Mouse (Mus musculus) heart, embryonic 11.5 days (tissue): ENCODE measurements around the gene Cd22. TPM values are rescaled to one million over a fixed set of nuclear protein-coding genes. Genes with fewer than 3 reads are reported as not detected.

Experiments used
- ATAC-seq: fragments of 200-750 bp; cut with Nextera tagmentation; replicated peaks from 2 replicates; pipeline ENCODE4 v1.8.0; 2017; ENCODE audit warnings: moderate library complexity; ENCODE audit not compliant: insufficient number of reproducible peaks, low FRiP score, low TSS enrichment
- H3K27ac ChIP-seq: fragments of 300-500 bp; sonication (generic); 2 replicates; pipeline ENCODE4 v1.5.1; 2014; ENCODE audit warnings: mild to moderate bottlenecking, low read depth, low read length
- H3K27me3 ChIP-seq: fragments of 300-500 bp; sonication (generic); 2 replicates; pipeline ENCODE4 v1.6.1; 2014; ENCODE audit warnings: mild to moderate bottlenecking, low read length, mixed read lengths; ENCODE audit not compliant: control insufficient read depth, insufficient read depth
- H3K36me3 ChIP-seq: fragments of 300-500 bp; sonication (generic); 2 replicates; pipeline ENCODE4 v1.6.1; 2014; ENCODE audit warnings: mild to moderate bottlenecking, low read length, moderate library complexity, mixed read lengths; ENCODE audit not compliant: control insufficient read depth, insufficient read depth
- H3K4me1 ChIP-seq: fragments of 300-500 bp; sonication (generic); 2 replicates; pipeline ENCODE4 v1.6.1; 2014; ENCODE audit warnings: low read length; ENCODE audit not compliant: control insufficient read depth, insufficient read depth
- H3K4me2 ChIP-seq: fragments of 300-500 bp; sonication (generic); 2 replicates; pipeline ENCODE4 v1.6.1; 2014; ENCODE audit warnings: mild to moderate bottlenecking, moderate library complexity
- H3K4me3 ChIP-seq: fragments of 300-500 bp; sonication (generic); 2 replicates; pipeline ENCODE4 v1.5.1; 2014; ENCODE audit warnings: low read depth, low read length
- H3K9ac ChIP-seq: fragments of 300-500 bp; sonication (generic); 2 replicates; pipeline ENCODE4 v1.6.1; 2014; ENCODE audit warnings: mild to moderate bottlenecking, low read depth, low read length, moderate library complexity
- H3K9me3 ChIP-seq: fragments of 300-500 bp; sonication (generic); replicated peaks from 2 replicates; pipeline ENCODE4 v1.6.1; 2016; ENCODE audit warnings: low read length; ENCODE audit not compliant: control insufficient read depth
- WGBS: fragments of 180-500 bp; shearing (Covaris S2); extraction: QIAGEN DNeasy Blood & Tissue Kit; methylation state at CpG from one replicate; pipeline ENCODE4 v1.1.7; 2014; ENCODE audit not compliant: insufficient replicate concordance; 5-methylcytosine and 5-hydroxymethylcytosine counted together
- polyA plus RNA-seq: library from polyadenylated mRNA; unstranded; fragments of >200 nt; fragmentation: Nextera tagmentation; extraction: Ambion mirVana; gene quantifications from 2 replicates; pipeline ENCODE4 v1.2.1, GENCODE M21; 2014

Gene Cd22
- polyA plus RNA-seq, 1 experiment from 2014 or later: not detected

GRCm38 (mm10) chr7:30887568-30888188 is 7.5 kb upstream of the Cd22 start:
- no peaks in the 10 kb centered on the region for H3K4me1 ChIP-seq
- no peaks in the 10 kb centered on the region for H3K36me3 ChIP-seq
- H3K27me3 ChIP-seq: no peaks in the 10 kb centered on the region
- H3K9me3 ChIP-seq: no peaks in the 10 kb centered on the region
- ATAC-seq: no peak
- 76% methylated on average over 14 of the region's 14 CpGs for WGBS
- H3K9ac ChIP-seq: no peak overlapping the region
- H3K4me3 ChIP-seq: no peak overlapping the region
- no peak overlapping the region for H3K4me2 ChIP-seq
- H3K27ac ChIP-seq: no peak overlapping the region

- Histone ChIP-seq H3K4me2 (no peak overlapping the region), H3K9me3 (no peaks in the 10 kb centered on the region), H3K4me3 (no peak overlapping the region), H3K27ac (no peak overlapping the region), H3K9ac (no peak overlapping the region), H3K36me3 (no peaks in the 10 kb centered on the region), H3K27me3 (no peaks in the 10 kb centered on the region), H3K4me1 (no peaks in the 10 kb centered on the region)
- ATAC-seq: no peak
- 82% methylated on average over 4 of the region's 4 CpGs for WGBS
Measured at GRCm38 (mm10) chr7:30886852-30887251, 6.7 kb upstream of the Cd22 start.

GRCm38 (mm10) chr7:30884047-30884446 is 3.9 kb upstream of the Cd22 start:
- Histone ChIP-seq H3K9ac (no peak overlapping the region), H3K4me3 (no peak overlapping the region), H3K9me3 (no peaks in the 10 kb centered on the region), H3K36me3 (no peaks in the 10 kb centered on the region), H3K27me3 (no peaks in the 10 kb centered on the region), H3K4me1 (no peaks in the 10 kb centered on the region), H3K27ac (no peak overlapping the region), H3K4me2 (no peak overlapping the region)
- ATAC-seq: no peak

- Histone ChIP-seq H3K4me1 (no peaks in the 10 kb centered on the region), H3K27me3 (no peaks in the 10 kb centered on the region), H3K4me3 (no peak overlapping the region), H3K27ac (no peak overlapping the region), H3K9ac (no peak overlapping the region), H3K9me3 (no peaks in the 10 kb centered on the region), H3K4me2 (no peak overlapping the region), H3K36me3 (no peaks in the 10 kb centered on the region)
- 68% methylated on average over 3 of the region's 3 CpGs for WGBS
- ATAC-seq: no peak
Measured at GRCm38 (mm10) chr7:30881367-30881766, 1.2 kb upstream of the Cd22 start.

- no peak overlapping the region for H3K27ac ChIP-seq
- no peaks in the 10 kb centered on the region for H3K9me3 ChIP-seq
- H3K9ac ChIP-seq: no peak overlapping the region
- no peak overlapping the region for H3K4me2 ChIP-seq
- whole genome bisulfite sequencing: 77% methylated on average over 6 of the region's 6 CpGs
- H3K4me1 ChIP-seq: no peaks in the 10 kb centered on the region
- no peak for ATAC-seq
- H3K27me3 ChIP-seq: no peaks in the 10 kb centered on the region
- no peak overlapping the region for H3K4me3 ChIP-seq
- no peaks in the 10 kb centered on the region for H3K36me3 ChIP-seq
Measured at GRCm38 (mm10) chr7:30878950-30879349, 1.2 kb downstream of the Cd22 start.

- Histone ChIP-seq H3K27me3 (peaks cover 17% of the 10 kb centered on the region; the same call in 1 of the 2 replicates), H3K4me1 (no peaks in the 10 kb centered on the region), H3K9me3 (no peaks in the 10 kb centered on the region), H3K36me3 (no peaks in the 10 kb centered on the region), H3K4me3 (no peak overlapping the region), H3K27ac (no peak overlapping the region), H3K9ac (no peak overlapping the region), H3K4me2 (peak overlapping the region; percentile 42)
- WGBS: 25% methylated on average over 15 of the region's 15 CpGs
- no peak for ATAC-seq
Measured at GRCm38 (mm10) chr7:30873083-30873482, 7.1 kb downstream of the Cd22 start.

- no peaks in the 10 kb centered on the region for H3K36me3 ChIP-seq
- WGBS: 40% methylated on average over 8 of the region's 8 CpGs
- no peak overlapping the region for H3K4me2 ChIP-seq
- H3K4me3 ChIP-seq: no peak overlapping the region
- H3K4me1 ChIP-seq: peaks cover 5% of the 10 kb centered on the region; the same call in 1 of the 2 replicates
- H3K27ac ChIP-seq: no peak overlapping the region
- no peak overlapping the region for H3K9ac ChIP-seq
- H3K27me3 ChIP-seq: peaks cover 30% of the 10 kb centered on the region
- H3K9me3 ChIP-seq: no peaks in the 10 kb centered on the region
- no peak for ATAC-seq
Measured at GRCm38 (mm10) chr7:30863386-30863785, 16.8 kb downstream of the Cd22 start.

GRCm38 (mm10) chr7:30861464-30861863 is 18.7 kb downstream of the Cd22 start, which contains the start of gene Ffar1:
Gene Ffar1 (minus strand): TSS chr7:30861564.
- Histone ChIP-seq H3K9ac (no peak within 1 kb of the TSS), H3K4me2 (no peak within 1 kb of the TSS), H3K36me3 (no peaks in the 10 kb centered on the region), H3K4me1 (peaks cover 5% of the 10 kb centered on the region; the same call in 1 of the 2 replicates), H3K9me3 (no peaks in the 10 kb centered on the region), H3K27ac (no peak within 1 kb of the TSS), H3K27me3 (peaks cover 27% of the 10 kb centered on the region), H3K4me3 (no peak within 1 kb of the TSS)
- 77% methylated on average over 12 of the region's 12 CpGs for WGBS
- ATAC-seq: no peak
